Mouse (Mus musculus) intestine, postnatal 0 days (tissue): ENCODE data around the gene Prkag1. TPM values are rescaled to one million over a fixed set of nuclear protein-coding genes. Genes with fewer than 3 reads are reported as not detected.

Experiments
- ATAC-seq: fragments of 200-750 bp; cut with Nextera tagmentation; 2 replicates; pipeline ENCODE4 v1.8.0; 2017; ENCODE audit warnings: mild to moderate bottlenecking, moderate TSS enrichment, moderate library complexity
- H3K27ac ChIP-seq: fragments of 300-500 bp; sonication (generic); 2 replicates; pipeline ENCODE4 v1.5.1; 2014; ENCODE audit warnings: mild to moderate bottlenecking, low read depth, low read length, moderate library complexity
- H3K27me3 ChIP-seq: fragments of 300-500 bp; sonication (generic); replicated peaks from 2 replicates; pipeline ENCODE4 v1.6.1; 2014; ENCODE audit warnings: low read length, mixed read lengths; ENCODE audit not compliant: control insufficient read depth, insufficient read depth
- H3K36me3 ChIP-seq: fragments of 300-500 bp; sonication (generic); 2 replicates; pipeline ENCODE4 v1.6.1; 2014; ENCODE audit warnings: mild to moderate bottlenecking, moderate library complexity; ENCODE audit not compliant: control insufficient read depth, insufficient read depth
- H3K4me1 ChIP-seq: fragments of 300-500 bp; sonication (generic); replicated peaks from 2 replicates; pipeline ENCODE4 v1.6.1; 2014; ENCODE audit warnings: antibody characterized with exemption, low read length, mixed read lengths; ENCODE audit not compliant: control insufficient read depth, insufficient read depth
- H3K4me2 ChIP-seq: fragments of 300-500 bp; sonication (generic); replicated peaks from 2 replicates; pipeline ENCODE4 v1.6.1; 2014; ENCODE audit warnings: low read depth, mild to moderate bottlenecking, moderate library complexity
- H3K4me3 ChIP-seq: fragments of 300-500 bp; sonication (generic); 2 replicates; pipeline ENCODE4 v1.5.1; 2014; ENCODE audit warnings: low read depth, low read length
- H3K9ac ChIP-seq: fragments of 300-500 bp; sonication (generic); 2 replicates; pipeline ENCODE4 v1.6.1; 2014; ENCODE audit warnings: mild to moderate bottlenecking, low read depth, low read length
- H3K9me3 ChIP-seq: fragments of 300-500 bp; sonication (generic); 2 replicates; pipeline ENCODE4 v1.6.1; 2016; ENCODE audit warnings: mixed run types; ENCODE audit not compliant: control insufficient read depth
- CTCF ChIP-seq: sonication (generic); IDR thresholded peaks from 2 replicates; pipeline ENCODE4 v1.5.1; 2016; ENCODE audit warnings: low read depth, mild to moderate bottlenecking, control low read depth, antibody characterized with exemption, moderate library complexity
- WGBS: fragments of 180-500 bp; shearing (Covaris S2); extraction: QIAGEN DNeasy Blood & Tissue Kit; methylation state at CpG from one replicate; pipeline ENCODE4 v1.1.7; 2014; 5-methylcytosine and 5-hydroxymethylcytosine counted together
- polyA plus RNA-seq: library from polyadenylated mRNA; unstranded; fragments of >200 nt; fragmentation: Nextera tagmentation; extraction: Ambion mirVana; gene quantifications from 2 replicates; pipeline ENCODE4 v1.2.1, GENCODE M21; 2015

The Prkag1 gene
- polyA plus RNA-seq, 1 experiment from 2014 or later = 67.0 TPM

- no peak overlapping the region for H3K9ac ChIP-seq
- no peak for TF ChIP-seq CTCF
- no peaks in the 10 kb centered on the region for H3K9me3 ChIP-seq
- H3K4me2 ChIP-seq = no peak overlapping the region
- no peaks in the 10 kb centered on the region for H3K4me1 ChIP-seq
- H3K4me3 ChIP-seq = no peak overlapping the region
- H3K36me3 ChIP-seq = peaks cover 27% of the 10 kb centered on the region; the same call in 1 of the 2 replicates
- H3K27ac ChIP-seq = no peak overlapping the region
- no peaks in the 10 kb centered on the region for H3K27me3 ChIP-seq
- no peak for ATAC-seq
- 80% methylated on average over 7 of the region's 7 CpGs for WGBS
Measured at GRCm38 (mm10) chr15:98827611-98828011, 3.7 kb downstream of the Prkag1 start.

DNA sequence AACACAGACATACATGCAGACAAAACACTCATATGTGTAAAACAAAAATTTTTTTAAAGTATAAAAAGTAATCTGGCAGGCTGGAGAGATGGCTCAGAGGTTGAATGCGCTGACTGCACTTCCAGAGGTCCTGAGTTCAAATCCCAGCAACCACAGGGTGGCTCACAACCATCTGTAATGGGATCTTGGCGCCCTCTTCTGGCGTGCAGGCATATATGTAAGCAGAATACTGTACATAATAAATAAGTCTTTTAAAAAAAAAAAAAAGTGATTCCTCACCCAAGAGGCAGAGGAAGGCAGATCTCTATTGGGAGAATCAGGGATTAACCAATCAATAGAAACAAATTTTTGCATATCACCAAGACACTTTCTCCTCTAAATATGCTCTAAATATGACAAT is 7.9 kb downstream of the Prkag1 start:
- no peaks in the 10 kb centered on the region for H3K27me3 ChIP-seq
- WGBS = 77% methylated on average over 3 of the region's 3 CpGs

DNA sequence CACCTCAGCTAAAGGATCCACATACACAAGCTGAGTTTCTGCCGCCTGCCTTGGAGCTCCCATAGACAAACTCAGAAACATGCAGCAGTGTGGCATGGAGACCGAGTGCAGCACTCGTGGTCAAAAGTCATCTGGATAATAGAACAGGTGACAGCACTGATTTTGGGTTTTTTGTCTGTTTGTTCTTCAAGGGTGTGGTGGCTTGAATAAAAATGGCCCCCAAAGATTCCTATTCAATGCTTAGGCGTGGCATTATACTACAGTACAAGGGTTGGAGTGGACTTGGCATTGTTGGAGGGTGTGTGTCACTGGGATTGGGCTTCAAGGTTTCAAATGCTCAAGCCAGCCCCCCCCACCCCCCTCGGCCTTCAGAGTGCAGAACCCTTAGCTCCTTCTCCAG is 9.2 kb downstream of the Prkag1 start:
- Histone ChIP-seq H3K4me3 (no peak overlapping the region), H3K9ac (no peak overlapping the region), H3K4me1 (no peaks in the 10 kb centered on the region), H3K27ac (no peak overlapping the region), H3K36me3 (peaks cover 29% of the 10 kb centered on the region; the same call in 1 of the 2 replicates), H3K4me2 (no peak overlapping the region), H3K27me3 (no peaks in the 10 kb centered on the region), H3K9me3 (no peaks in the 10 kb centered on the region)
- WGBS = 81% methylated on average over 5 of the region's 5 CpGs
- no peak for TF ChIP-seq CTCF
- ATAC-seq = no peak

More for the DNA sequence above, 7.9 kb downstream of the Prkag1 start:
- Histone ChIP-seq H3K4me3 (no peak overlapping the region), H3K27ac (no peak overlapping the region), H3K9ac (no peak overlapping the region), H3K9me3 (no peaks in the 10 kb centered on the region), H3K4me2 (no peak overlapping the region), H3K4me1 (no peaks in the 10 kb centered on the region), H3K36me3 (peaks cover 37% of the 10 kb centered on the region; the same call in 1 of the 2 replicates)
- no peak for ATAC-seq
- TF ChIP-seq CTCF = peak; percentile 49

DNA sequence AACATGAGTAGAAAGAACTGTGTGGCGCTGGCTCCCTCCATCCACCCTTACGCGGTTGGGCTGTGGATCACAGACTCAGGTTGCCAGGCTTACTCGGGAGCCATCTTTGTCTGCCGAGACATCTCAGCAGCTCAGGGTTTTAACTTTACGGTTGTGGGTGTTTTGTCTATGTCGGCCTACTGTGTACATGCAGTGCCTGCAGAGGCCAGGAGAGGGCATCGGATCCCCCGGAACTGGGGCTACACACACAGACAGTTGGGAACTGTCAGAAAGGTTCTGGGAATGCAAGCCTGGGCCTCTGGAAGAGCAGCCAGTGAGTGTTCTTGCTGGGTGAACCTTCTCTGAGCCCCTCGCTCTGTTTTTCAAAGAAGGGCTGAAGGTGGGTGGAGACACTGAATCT is 9.9 kb downstream of the Prkag1 start:
- no peak overlapping the region for H3K4me2 ChIP-seq
- H3K4me1 ChIP-seq = no peaks in the 10 kb centered on the region
- 50% methylated on average over 10 of the region's 10 CpGs for WGBS
- H3K9ac ChIP-seq = no peak overlapping the region
- no peaks in the 10 kb centered on the region for H3K27me3 ChIP-seq
- no peak for ATAC-seq
- H3K9me3 ChIP-seq = no peaks in the 10 kb centered on the region
- no peak overlapping the region for H3K27ac ChIP-seq
- no peak overlapping the region for H3K4me3 ChIP-seq
- peaks cover 34% of the 10 kb centered on the region for H3K36me3 ChIP-seq
- peak; percentile 66 for TF ChIP-seq CTCF

- Histone ChIP-seq H3K4me3 (no peak overlapping the region), H3K9me3 (no peaks in the 10 kb centered on the region), H3K9ac (no peak overlapping the region), H3K4me2 (no peak overlapping the region), H3K27ac (no peak overlapping the region), H3K4me1 (no peaks in the 10 kb centered on the region), H3K36me3 (peaks cover 34% of the 10 kb centered on the region), H3K27me3 (no peaks in the 10 kb centered on the region)
- no peak for ATAC-seq
- WGBS = 90% methylated on average over 4 of the region's 4 CpGs
- TF ChIP-seq CTCF = no peak
Measured at GRCm38 (mm10) chr15:98820937-98821336, 10.4 kb downstream of the Prkag1 start.

GRCm38 (mm10) chr15:98818171-98818570 is 13.2 kb downstream of the Prkag1 start:
- Histone ChIP-seq H3K36me3 (peaks cover 38% of the 10 kb centered on the region), H3K4me3 (no peak overlapping the region), H3K9me3 (no peaks in the 10 kb centered on the region), H3K4me2 (no peak overlapping the region), H3K9ac (no peak overlapping the region), H3K27me3 (no peaks in the 10 kb centered on the region), H3K27ac (no peak overlapping the region), H3K4me1 (no peaks in the 10 kb centered on the region)
- no peak for ATAC-seq
- WGBS = 94% methylated on average over 7 of the region's 7 CpGs
- TF ChIP-seq CTCF = peak; percentile 18; the same call in 1 of the 2 replicates
